Mouse (Mus musculus) embryonic fibroblast, embryonic 13.5 days (primary cell): ENCODE measurements around the gene Rnf115.

Experiments
- CTCF ChIP-seq: IDR thresholded peaks from 2 replicates; pipeline ENCODE4 v1.5.1; 2011; ENCODE audit warnings: mild to moderate bottlenecking, control low read depth, low read length, moderate library complexity, borderline replicate concordance; ENCODE audit not compliant: insufficient read depth
- POLR2A ChIP-seq: IDR thresholded peaks from 2 replicates; pipeline ENCODE4 v1.6.1; 2011; ENCODE audit warnings: low read depth, mild to moderate bottlenecking, control low read depth, low read length, moderate library complexity

DNA sequence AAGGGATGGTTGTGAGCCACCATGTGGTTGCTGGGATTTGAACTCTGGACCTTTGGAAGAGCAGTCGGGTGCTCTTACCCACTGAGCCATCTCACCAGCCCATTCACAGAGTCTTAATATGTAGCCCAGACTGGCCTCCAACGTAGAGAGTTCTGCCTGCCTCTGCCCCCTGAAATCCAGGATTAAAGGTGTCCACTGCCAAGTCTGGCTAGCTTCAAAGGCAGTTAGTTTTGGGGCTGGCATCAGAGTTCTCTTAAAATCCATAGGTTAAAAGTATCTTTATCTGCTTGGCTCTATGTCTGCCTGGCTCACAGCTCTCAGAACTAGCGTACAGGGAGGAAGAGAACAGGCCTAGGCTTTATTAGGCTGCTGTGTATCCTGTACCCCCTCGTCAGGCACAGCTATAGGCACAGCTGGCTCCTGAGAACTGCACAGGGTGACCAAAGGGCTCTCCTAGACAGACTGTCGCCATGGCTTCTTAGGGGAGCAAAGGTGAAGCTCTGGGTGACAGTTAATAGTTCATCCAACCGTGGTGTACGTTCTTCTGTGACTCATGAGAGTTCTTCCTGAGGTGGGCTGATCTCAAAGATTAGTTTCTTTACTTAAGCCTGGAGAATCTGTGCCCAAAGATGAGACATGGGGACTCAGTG, 111.7 kb downstream of the Rnf115 start:
- TF ChIP-seq CTCF (no peak), POLR2A (no peak)
